Mouse (Mus musculus) neural tube, postnatal 0 days (tissue): Measurements from ENCODE around the gene H2-M2. TPM values are rescaled to one million over a fixed set of nuclear protein-coding genes. Genes with fewer than 3 reads are reported as not detected.

ENCODE experiments used
- polyA plus RNA-seq: library from polyadenylated mRNA; unstranded; fragments of >200 nt; fragmentation: Nextera tagmentation; extraction: Ambion mirVana; gene quantifications from 2 replicates; pipeline ENCODE4 v1.2.1, GENCODE M21; 2015

H2-M2 gene
- not detected in 2 replicates for polyA plus RNA-seq

GRCm38 (mm10) chr17:37483452-37483851, at the start of gene H2-M2:
Gene H2-M2 (minus strand): TSS chr17:37483552.

GRCm38 (mm10) chr17:37507730-37508129, 24.4 kb upstream of the H2-M2 start, which contains the start of gene Olfr111:
Gene Olfr111 (plus strand): TSS chr17:37508030.

GRCm38 (mm10) chr17:37491930-37492518, 8.7 kb upstream of the H2-M2 start, which contains the start of gene Olfr110:
Gene Olfr110 (plus strand): TSS chr17:37492468.

GRCm38 (mm10) chr17:37458616-37459015, 24.7 kb downstream of the H2-M2 start, which contains the start of gene Olfr109:
Gene Olfr109 (plus strand): TSS chr17:37458916.

GRCm38 (mm10) chr17:37445180-37445579, 38.2 kb downstream of the H2-M2 start, which contains the start of gene Olfr108:
Gene Olfr108 (plus strand): TSS chr17:37445480.

Other genes starting within 250 kb of the H2-M2 start
- not detected in 2 replicates for gene Olfr97, start 246.2 kb downstream of the H2-M2 start, polyA plus RNA-seq
- gene Olfr98, start 219.8 kb downstream of the H2-M2 start, polyA plus RNA-seq: not detected in 2 replicates
- 2.6 and 2.8 TPM in 2 replicates for gene H2-M3, start 213.3 kb downstream of the H2-M2 start, polyA plus RNA-seq
- gene Olfr99, start 200.1 kb downstream of the H2-M2 start, polyA plus RNA-seq: not detected in 2 replicates
- not detected in 2 replicates for gene Olfr101, start 179.2 kb downstream of the H2-M2 start, polyA plus RNA-seq
- not detected in 2 replicates for gene Olfr102, start 166.5 kb downstream of the H2-M2 start, polyA plus RNA-seq
- gene Olfr103, start 143.9 kb downstream of the H2-M2 start, polyA plus RNA-seq: not detected in 2 replicates
- gene Olfr104-ps, start 124.0 kb downstream of the H2-M2 start, polyA plus RNA-seq: not detected in 2 replicates
- gene Olfr105-ps, start 104.5 kb downstream of the H2-M2 start, polyA plus RNA-seq: not detected in 2 replicates
- gene Olfr106-ps, start 93.2 kb downstream of the H2-M2 start, polyA plus RNA-seq: not detected in 2 replicates
- gene Olfr107, start 84.3 kb downstream of the H2-M2 start, polyA plus RNA-seq: not detected in 2 replicates
- not detected in 2 replicates for gene Olfr108, start 38.1 kb downstream of the H2-M2 start, polyA plus RNA-seq
- not detected in 2 replicates for gene Olfr109, start 24.6 kb downstream of the H2-M2 start, polyA plus RNA-seq
- gene Olfr110, start 8.9 kb upstream of the H2-M2 start, polyA plus RNA-seq: not detected in 2 replicates
- 0.44 TPM in 1 of 2 replicates, not detected in the other for gene Olfr111, start 24.5 kb upstream of the H2-M2 start, polyA plus RNA-seq
- gene Olfr112, start 85.9 kb upstream of the H2-M2 start, polyA plus RNA-seq: not detected in 2 replicates
- not detected in 2 replicates for gene Olfr113, start 94.1 kb upstream of the H2-M2 start, polyA plus RNA-seq
- gene Olfr114, start 109.2 kb upstream of the H2-M2 start, polyA plus RNA-seq: not detected in 2 replicates
- not detected in 2 replicates for gene Olfr115, start 143.6 kb upstream of the H2-M2 start, polyA plus RNA-seq
- not detected in 2 replicates for gene Olfr116, start 143.6 kb upstream of the H2-M2 start, polyA plus RNA-seq
- gene Olfr117, start 180.2 kb upstream of the H2-M2 start, polyA plus RNA-seq: not detected in 2 replicates
- gene Olfr118, start 183.4 kb upstream of the H2-M2 start, polyA plus RNA-seq: not detected in 2 replicates
- gene Olfr119, start 213.0 kb upstream of the H2-M2 start, polyA plus RNA-seq: not detected in 2 replicates
- not detected in 2 replicates for gene Olfr120, start 238.3 kb upstream of the H2-M2 start, polyA plus RNA-seq